Comparison of ENCODE assay signal across 18 mouse cellular contexts in the genomic region with DNA sequence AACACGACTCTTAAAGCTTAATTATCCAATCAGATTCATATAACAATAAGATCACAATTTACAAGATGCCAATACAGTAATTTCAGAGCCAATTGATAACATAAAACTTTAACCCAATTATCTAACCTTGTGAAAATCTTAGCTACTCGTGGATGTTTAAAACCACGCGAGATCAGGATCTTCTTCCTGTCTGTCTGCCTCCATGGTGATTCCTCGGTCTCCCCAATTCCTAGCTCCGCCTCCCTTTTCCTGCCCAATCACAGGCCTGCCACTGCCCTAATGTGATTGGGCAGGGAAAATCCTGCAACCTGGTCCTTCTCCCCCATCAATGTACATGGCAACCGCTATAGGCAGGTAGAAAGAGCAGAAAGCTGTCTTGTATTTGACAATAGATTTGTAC.
"Had no signal": no experiment of that assay in that cellular context is flagged by ENCODE, and none has a peak within 500 bp of the region (broad histone marks: within the 10 kb centered on the region; RNA-seq: fewer than 3 reads in every experiment).

No protein-coding gene starts in this region.

- DNase-seq: lung, adult 18-20 months; lung, embryonic 14.5 days; lung, postnatal 10 days; lung, postnatal 4 days; retina, postnatal 1 day; right cerebral cortex, adult 18-20 months; right cerebral cortex, postnatal 25 days; right cerebral cortex, postnatal 4 days; spleen, adult 18-20 months; thymus, adult 18-20 months; thymus, postnatal 14 days; thymus, postnatal 36 days had no signal

- H3K4me3 ChIP-seq: midbrain, embryonic 10.5 days; midbrain, embryonic 13.5 days; myocyte; neural tube, embryonic 13.5 days; neural tube, embryonic 15.5 days had no signal

- H3K27me3 ChIP-seq: midbrain, embryonic 13.5 days; neural tube, embryonic 13.5 days; neural tube, embryonic 15.5 days had no signal

- H3K4me1 ChIP-seq: midbrain, embryonic 10.5 days; midbrain, embryonic 13.5 days; neural tube, embryonic 13.5 days; neural tube, embryonic 15.5 days had no signal

- H3K9ac ChIP-seq: lung, embryonic 14.5 days; midbrain, embryonic 13.5 days; neural tube, embryonic 13.5 days; neural tube, embryonic 15.5 days had no signal

- H3K4me2 ChIP-seq: lung, embryonic 14.5 days; midbrain, embryonic 13.5 days; neural tube, embryonic 13.5 days; neural tube, embryonic 15.5 days had no signal

- H3K27ac ChIP-seq: midbrain, embryonic 10.5 days; midbrain, embryonic 13.5 days; neural tube, embryonic 13.5 days; neural tube, embryonic 15.5 days had no signal

- ATAC-seq: midbrain, embryonic 13.5 days; midbrain, embryonic 16.5 days had no signal

- H3K36me3 ChIP-seq: midbrain, embryonic 10.5 days; midbrain, embryonic 13.5 days; neural tube, embryonic 13.5 days; neural tube, embryonic 15.5 days had no signal

- H3K9me3 ChIP-seq: midbrain, embryonic 10.5 days; midbrain, embryonic 13.5 days; neural tube, embryonic 13.5 days; neural tube, embryonic 15.5 days had no signal
